Mouse (Mus musculus) embryonic facial prominence, embryonic 15.5 days (tissue): Measurements from ENCODE around the gene Erbb4. TPM values are rescaled to one million over a fixed set of nuclear protein-coding genes. Genes with fewer than 3 reads are reported as not detected.

Experiments used
- ATAC-seq: fragments of 200-750 bp; cut with Nextera tagmentation; 2 replicates; pipeline ENCODE4 v1.8.0; 2017; ENCODE audit warnings: low read depth, moderate TSS enrichment; ENCODE audit not compliant: insufficient number of reproducible peaks, low FRiP score, low TSS enrichment
- H3K27ac ChIP-seq: fragments of 300-500 bp; sonication (generic); replicated peaks from 2 replicates; pipeline ENCODE4 v1.5.1; 2015; ENCODE audit warnings: mild to moderate bottlenecking, inconsistent platforms
- H3K27me3 ChIP-seq: fragments of 300-500 bp; sonication (generic); 2 replicates; pipeline ENCODE4 v1.6.1; 2015; ENCODE audit warnings: inconsistent platforms
- H3K36me3 ChIP-seq: fragments of 300-500 bp; sonication (generic); 2 replicates; pipeline ENCODE4 v1.6.1; 2015; ENCODE audit warnings: mild to moderate bottlenecking, inconsistent platforms
- H3K4me1 ChIP-seq: fragments of 300-500 bp; sonication (generic); 2 replicates; pipeline ENCODE4 v1.6.1; 2015; ENCODE audit warnings: inconsistent platforms
- H3K4me2 ChIP-seq: fragments of 300-500 bp; sonication (generic); replicated peaks from 2 replicates; pipeline ENCODE4 v1.6.1; 2015; ENCODE audit warnings: mild to moderate bottlenecking, inconsistent platforms
- H3K4me3 ChIP-seq: fragments of 300-500 bp; sonication (generic); replicated peaks from 2 replicates; pipeline ENCODE4 v1.5.1; 2015; ENCODE audit warnings: mild to moderate bottlenecking, inconsistent platforms
- H3K9ac ChIP-seq: fragments of 300-500 bp; sonication (generic); 2 replicates; pipeline ENCODE4 v1.6.1; 2015; ENCODE audit warnings: inconsistent platforms
- H3K9me3 ChIP-seq: fragments of 300-500 bp; sonication (generic); replicated peaks from 2 replicates; pipeline ENCODE4 v1.6.1; 2016; ENCODE audit warnings: inconsistent platforms
- WGBS: fragments of 180-500 bp; shearing (Covaris S2); methylation state at CpG from one replicate; pipeline ENCODE4 v1.1.7; 2015; 5-methylcytosine and 5-hydroxymethylcytosine counted together
- polyA plus RNA-seq: library from polyadenylated mRNA; unstranded; fragments of >200 nt; fragmentation: Nextera tagmentation; extraction: Ambion mirVana; gene quantifications from 2 replicates; pipeline ENCODE4 v1.2.1, GENCODE M21; 2015

Gene Erbb4
- polyA plus RNA-seq, 1 experiment from 2014 or later = 0.77 TPM

DNA sequence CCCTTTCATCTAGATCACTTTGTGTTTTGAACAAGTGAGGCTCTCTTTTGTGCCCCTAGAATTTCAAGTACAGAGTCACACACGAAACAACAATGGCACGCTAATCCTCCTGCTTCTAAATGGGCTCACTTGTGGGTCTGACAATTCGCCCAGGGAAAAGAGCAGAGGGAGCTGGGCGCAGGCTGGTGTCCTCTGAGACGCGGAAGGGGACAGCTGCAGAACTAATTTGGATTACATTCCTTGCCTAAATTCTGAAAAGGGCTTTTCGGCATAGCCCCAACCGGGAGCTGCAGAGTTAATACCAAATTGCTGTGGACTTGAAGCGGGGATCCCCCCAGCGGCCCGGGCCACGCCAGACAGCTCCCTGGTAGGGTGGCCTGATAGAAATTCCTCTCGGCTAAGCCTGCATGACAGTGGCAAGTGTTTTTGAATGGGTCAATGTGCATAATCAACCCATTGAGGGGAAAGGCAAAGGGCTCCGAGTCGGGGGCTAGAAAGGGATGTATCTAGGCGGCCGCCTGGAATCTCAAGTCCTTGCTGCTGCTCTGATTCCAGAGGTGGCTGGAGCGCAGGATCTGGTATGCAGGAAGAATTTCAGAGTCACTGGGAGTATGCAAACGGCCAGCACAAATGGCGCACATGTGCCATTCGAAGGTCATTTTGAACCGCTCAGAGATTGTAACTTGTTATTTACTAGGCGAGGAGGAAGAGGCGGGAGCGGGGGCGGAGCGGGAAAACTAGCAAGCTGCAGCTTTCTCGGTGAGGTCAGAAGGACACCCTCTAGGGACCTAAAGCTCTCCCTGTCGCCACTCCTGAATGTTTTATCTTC lies 2.2 kb downstream of the Erbb4 start:
- peaks cover 35% of the 10 kb centered on the region for H3K4me1 ChIP-seq
- peak overlapping the region; percentile 100 for H3K4me2 ChIP-seq
- H3K27me3 ChIP-seq = peaks cover 56% of the 10 kb centered on the region
- no peak for ATAC-seq
- H3K36me3 ChIP-seq = no peaks in the 10 kb centered on the region
- H3K9ac ChIP-seq = 0 out of 2 replicates have a peak overlapping the region, but pooled peaks have one; percentile 13
- WGBS = under 1% methylated on average over 29 of the region's 29 CpGs
- H3K4me3 ChIP-seq = peak overlapping the region; percentile 62
- H3K9me3 ChIP-seq = no peaks in the 10 kb centered on the region
- no peak overlapping the region for H3K27ac ChIP-seq

DNA sequence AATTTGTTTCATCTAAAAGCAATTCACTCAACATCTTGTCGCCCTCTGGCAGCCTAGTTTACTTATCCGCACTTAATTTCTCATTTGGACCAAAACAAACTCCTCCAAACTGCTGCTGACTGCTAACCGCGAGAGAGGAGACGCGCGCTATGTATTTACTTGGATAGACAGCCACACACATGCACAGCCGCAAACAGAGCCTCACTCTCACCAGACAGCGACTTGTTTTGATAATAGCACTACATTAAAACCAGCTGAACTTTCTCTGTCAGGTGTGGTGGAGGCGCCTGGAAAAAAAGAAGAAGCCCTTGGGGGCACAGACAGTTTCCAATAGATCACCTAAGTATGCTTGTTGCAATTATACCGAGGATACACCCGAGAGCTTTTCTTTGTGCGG lies 2.8 kb downstream of the Erbb4 start:
- WGBS = under 1% methylated on average over 13 of the region's 13 CpGs
- H3K27me3 ChIP-seq = peaks cover 56% of the 10 kb centered on the region
- no peak overlapping the region for H3K9ac ChIP-seq

DNA sequence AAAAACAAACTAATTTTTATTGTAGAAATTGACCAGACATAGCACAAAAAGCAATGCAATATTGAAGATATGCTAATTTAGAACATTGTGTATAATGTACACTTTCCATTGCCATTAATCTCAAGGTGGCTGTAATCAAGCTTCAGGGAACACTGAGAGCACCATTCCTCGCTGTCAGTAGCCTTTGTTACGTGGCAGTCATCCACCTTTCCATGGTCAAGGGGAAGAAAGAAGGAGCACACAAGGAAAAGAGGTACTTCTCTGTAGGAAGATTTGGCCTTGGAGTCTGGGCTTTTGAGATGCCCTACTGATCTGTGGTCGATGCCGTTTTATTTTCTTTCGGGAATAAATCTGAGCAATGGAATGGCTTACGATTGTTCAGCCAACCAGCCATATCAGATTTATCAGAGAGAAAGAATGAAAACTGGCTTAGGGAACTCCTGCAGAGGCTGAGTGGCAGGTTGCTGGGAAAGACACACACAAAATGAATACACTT lies 4.6 kb downstream of the Erbb4 start:
- ATAC-seq = no peak
- Histone ChIP-seq H3K27me3 (peaks cover 43% of the 10 kb centered on the region), H3K9me3 (no peaks in the 10 kb centered on the region), H3K4me2 (no peak overlapping the region), H3K4me3 (no peak overlapping the region), H3K4me1 (peaks cover 32% of the 10 kb centered on the region), H3K27ac (no peak overlapping the region), H3K9ac (no peak overlapping the region), H3K36me3 (no peaks in the 10 kb centered on the region)
- WGBS = 79% methylated on average over 6 of the region's 6 CpGs

More for the DNA sequence above, 2.8 kb downstream of the Erbb4 start:
- Histone ChIP-seq H3K9me3 (no peaks in the 10 kb centered on the region), H3K4me2 (peak overlapping the region; percentile 100), H3K27ac (no peak overlapping the region), H3K36me3 (no peaks in the 10 kb centered on the region), H3K4me1 (peaks cover 35% of the 10 kb centered on the region), H3K4me3 (peak overlapping the region; percentile 62)
- ATAC-seq = no peak

DNA sequence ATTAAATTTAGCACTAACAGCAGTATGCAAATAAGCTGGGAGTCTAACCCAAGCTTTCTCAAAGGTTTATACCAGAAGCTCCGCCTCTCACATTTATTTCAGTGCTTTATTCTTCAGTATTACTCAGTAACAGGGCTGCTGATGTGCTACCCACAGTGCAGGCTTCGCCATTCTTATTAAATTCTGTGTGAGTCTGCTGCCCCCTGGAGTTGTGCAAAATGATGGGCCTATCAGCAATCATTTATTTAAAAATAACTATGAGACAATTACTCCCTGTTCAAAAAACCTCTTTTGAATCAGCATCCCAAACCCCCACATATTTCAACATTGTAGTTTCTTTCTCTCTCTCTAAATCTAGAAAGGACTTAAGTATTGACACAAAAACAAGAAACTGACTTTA lies 6.2 kb downstream of the Erbb4 start:
- peaks cover 19% of the 10 kb centered on the region for H3K4me1 ChIP-seq
- 75% methylated on average over 2 of the region's 2 CpGs for WGBS
- H3K9me3 ChIP-seq = no peaks in the 10 kb centered on the region
- H3K27me3 ChIP-seq = peaks cover 33% of the 10 kb centered on the region
- no peak overlapping the region for H3K4me2 ChIP-seq
- no peak for ATAC-seq
- H3K36me3 ChIP-seq = no peaks in the 10 kb centered on the region
- H3K4me3 ChIP-seq = no peak overlapping the region
- no peak overlapping the region for H3K27ac ChIP-seq
- no peak overlapping the region for H3K9ac ChIP-seq

DNA sequence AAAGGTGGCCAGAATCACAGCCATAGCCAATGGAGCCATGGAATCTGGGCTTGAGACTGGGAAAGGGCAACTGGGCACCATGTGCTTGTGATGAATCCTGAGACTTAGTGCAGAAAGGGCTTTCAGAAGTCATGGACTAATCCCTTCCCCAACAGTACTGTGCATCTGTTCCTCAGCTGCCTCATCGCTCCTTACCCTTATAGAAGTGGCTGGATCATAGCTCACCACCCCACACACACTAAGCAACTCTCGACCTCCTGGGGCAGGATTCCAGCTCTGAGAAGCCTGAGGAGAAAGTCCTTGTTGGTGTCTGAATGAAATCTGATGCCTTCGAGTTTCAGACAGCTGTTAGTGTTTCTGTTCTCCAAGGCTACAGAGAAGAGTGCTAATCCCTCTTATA lies 14.8 kb downstream of the Erbb4 start:
- 22% methylated on average over 3 of the region's 3 CpGs for WGBS
- no peaks in the 10 kb centered on the region for H3K36me3 ChIP-seq
- ATAC-seq = no peak
- H3K27me3 ChIP-seq = no peaks in the 10 kb centered on the region
- no peaks in the 10 kb centered on the region for H3K4me1 ChIP-seq
- H3K9ac ChIP-seq = no peak overlapping the region
- H3K9me3 ChIP-seq = no peaks in the 10 kb centered on the region
- no peak overlapping the region for H3K4me2 ChIP-seq
- H3K4me3 ChIP-seq = no peak overlapping the region
- H3K27ac ChIP-seq = no peak overlapping the region

DNA sequence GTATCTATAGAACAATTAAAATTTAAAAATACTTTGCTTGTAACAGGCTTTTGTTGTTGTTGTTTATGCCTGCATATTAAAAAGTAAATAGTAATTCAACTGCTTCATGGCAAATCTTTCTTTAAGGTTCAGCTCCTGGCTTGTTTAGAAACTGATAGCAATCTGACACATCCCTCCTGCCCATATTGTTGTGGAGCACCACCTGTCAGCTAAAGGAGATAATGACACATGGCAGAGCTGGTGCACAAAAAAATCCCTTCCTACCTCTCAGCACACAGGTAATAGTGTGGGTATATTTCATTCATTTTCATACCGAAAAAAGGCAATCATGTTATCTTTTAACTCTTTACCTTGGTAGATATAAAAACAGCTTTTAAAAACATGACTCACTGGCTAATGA lies 18.5 kb downstream of the Erbb4 start:
- 87% methylated on average over 1 of the region's 1 CpGs for WGBS
- Histone ChIP-seq H3K9me3 (no peaks in the 10 kb centered on the region), H3K4me1 (no peaks in the 10 kb centered on the region), H3K4me2 (no peak overlapping the region), H3K27ac (no peak overlapping the region), H3K36me3 (no peaks in the 10 kb centered on the region), H3K4me3 (no peak overlapping the region), H3K27me3 (no peaks in the 10 kb centered on the region), H3K9ac (no peak overlapping the region)
- ATAC-seq = no peak

DNA sequence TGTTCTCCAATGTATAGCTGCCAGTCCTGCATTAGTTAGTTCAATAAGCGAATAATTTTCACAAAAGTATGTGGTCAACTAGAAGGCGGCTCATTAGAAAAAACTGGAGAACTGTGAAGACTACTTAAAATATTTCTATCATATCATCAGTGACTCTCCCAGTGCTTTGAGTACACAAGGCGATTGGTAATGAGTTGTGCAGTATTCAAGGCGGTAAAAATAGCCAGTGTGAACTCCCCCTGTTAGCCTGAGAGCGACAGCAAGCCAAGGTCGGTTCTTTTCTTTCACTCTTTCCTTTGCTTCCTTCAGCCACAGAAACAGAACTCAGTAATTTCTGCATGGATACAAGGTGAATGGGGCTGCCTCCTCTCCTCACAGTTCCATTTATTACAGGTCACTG lies 22.1 kb downstream of the Erbb4 start:
- WGBS = 79% methylated on average over 6 of the region's 6 CpGs

DNA sequence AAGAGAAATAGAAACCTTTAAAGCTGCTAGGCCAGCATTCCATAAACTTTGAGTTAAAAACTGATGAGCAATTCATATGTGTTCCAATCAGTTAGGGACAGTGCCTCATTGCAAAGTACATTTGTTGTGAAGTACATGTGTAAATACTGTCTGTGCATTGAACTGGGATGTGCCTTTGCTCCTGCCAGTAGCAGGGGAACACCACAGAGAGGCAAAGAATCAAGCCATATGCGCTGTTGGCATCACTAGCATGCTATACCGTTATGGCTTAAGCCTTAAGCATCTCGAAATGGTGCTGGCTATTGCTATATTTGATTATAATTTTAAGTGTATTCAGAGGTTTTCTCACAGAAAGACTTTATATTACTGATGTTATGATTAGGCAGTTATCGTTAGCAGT lies 58.9 kb downstream of the Erbb4 start:
- no peak for ATAC-seq
- Histone ChIP-seq H3K4me2 (no peak overlapping the region), H3K4me3 (no peak overlapping the region), H3K27me3 (no peaks in the 10 kb centered on the region), H3K36me3 (no peaks in the 10 kb centered on the region), H3K9ac (no peak overlapping the region), H3K4me1 (no peaks in the 10 kb centered on the region), H3K27ac (no peak overlapping the region), H3K9me3 (no peaks in the 10 kb centered on the region)
- 90% methylated on average over 4 of the region's 4 CpGs for WGBS

More for the DNA sequence above, 22.1 kb downstream of the Erbb4 start:
- Histone ChIP-seq H3K27ac (no peak overlapping the region), H3K36me3 (no peaks in the 10 kb centered on the region), H3K9me3 (no peaks in the 10 kb centered on the region), H3K4me1 (no peaks in the 10 kb centered on the region), H3K4me2 (no peak overlapping the region), H3K9ac (no peak overlapping the region), H3K4me3 (no peak overlapping the region), H3K27me3 (no peaks in the 10 kb centered on the region)
- ATAC-seq = no peak

DNA sequence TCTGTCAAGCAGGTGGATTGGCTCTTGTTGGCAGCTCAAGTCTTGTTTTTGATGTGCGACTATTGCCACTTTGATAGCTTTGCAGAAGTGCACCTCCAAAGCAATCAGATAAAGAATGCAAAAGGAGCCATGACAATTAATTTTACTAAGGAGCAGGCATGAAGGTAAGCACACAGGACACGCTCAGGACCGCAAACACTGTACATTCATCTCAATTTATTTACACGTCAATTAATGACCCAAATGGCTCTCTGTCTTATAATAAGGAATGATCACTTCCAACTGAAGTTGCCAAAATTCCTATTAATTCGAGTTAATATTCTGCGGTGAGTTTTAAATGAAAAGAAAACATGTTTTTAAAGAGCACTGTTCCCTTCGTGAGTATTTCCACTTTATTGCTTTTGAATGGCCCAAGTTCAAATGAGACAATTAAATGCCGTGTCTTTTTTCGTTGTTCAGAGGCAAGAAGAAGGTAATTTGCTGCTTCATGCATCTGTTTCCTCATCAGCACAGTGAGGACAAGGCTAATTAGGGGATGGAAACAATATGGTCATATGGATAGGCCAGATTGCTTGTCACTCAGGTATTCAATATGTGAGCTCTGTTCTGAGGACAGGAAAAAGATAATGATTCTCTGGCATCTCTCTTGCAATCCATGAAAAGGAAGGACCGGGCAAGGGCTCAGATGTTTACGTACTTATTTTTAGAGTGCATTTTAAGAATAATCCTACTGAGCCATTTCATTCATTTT lies 61.5 kb downstream of the Erbb4 start:
- Histone ChIP-seq H3K4me3 (no peak overlapping the region), H3K36me3 (no peaks in the 10 kb centered on the region), H3K9me3 (no peaks in the 10 kb centered on the region), H3K27ac (no peak overlapping the region), H3K27me3 (no peaks in the 10 kb centered on the region), H3K9ac (no peak overlapping the region), H3K4me1 (no peaks in the 10 kb centered on the region), H3K4me2 (no peak overlapping the region)
- no peak for ATAC-seq
- 83% methylated on average over 11 of the region's 11 CpGs for WGBS

DNA sequence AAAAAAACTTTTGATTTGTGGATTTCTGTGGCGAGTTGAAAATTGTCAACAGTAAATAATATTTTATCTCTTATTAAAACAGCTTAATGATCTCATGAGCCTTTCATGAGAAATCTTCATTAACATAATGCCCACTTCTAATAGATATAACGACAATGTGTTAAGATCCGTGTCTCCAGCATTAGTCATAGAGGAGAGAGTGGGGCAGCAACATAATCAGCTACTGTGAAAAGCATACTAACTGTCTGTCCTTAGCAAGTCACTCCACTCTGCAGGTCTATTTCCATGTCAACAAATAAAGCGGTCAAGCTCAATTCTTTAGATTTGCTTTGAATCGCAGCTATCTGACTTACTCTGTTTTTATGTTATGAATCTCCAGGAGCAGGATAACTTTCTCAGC lies 80.0 kb downstream of the Erbb4 start:
- Histone ChIP-seq H3K27ac (no peak overlapping the region), H3K4me2 (no peak overlapping the region), H3K9ac (no peak overlapping the region), H3K27me3 (no peaks in the 10 kb centered on the region), H3K4me1 (no peaks in the 10 kb centered on the region), H3K36me3 (no peaks in the 10 kb centered on the region), H3K9me3 (no peaks in the 10 kb centered on the region), H3K4me3 (no peak overlapping the region)
- WGBS = 72% methylated on average over 5 of the region's 5 CpGs
- ATAC-seq = no peak

DNA sequence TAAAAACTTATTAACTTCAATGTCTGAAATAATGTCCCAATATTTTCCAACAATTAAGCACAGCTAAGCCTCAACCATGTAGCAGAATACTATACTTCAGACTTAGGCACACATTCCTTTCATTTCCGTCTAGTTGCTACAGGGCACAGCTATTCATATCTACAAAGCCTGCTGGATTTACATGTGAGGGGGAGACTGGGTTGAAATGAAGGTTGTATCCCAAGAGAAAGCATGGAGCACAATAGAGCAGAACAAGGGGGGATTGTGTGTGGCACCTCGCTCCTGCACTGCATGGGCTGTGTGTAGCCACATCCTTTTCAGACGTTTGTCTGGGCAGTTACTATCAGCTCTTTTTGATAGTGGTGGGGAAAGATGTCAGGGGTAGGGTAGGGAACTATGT lies 83.0 kb downstream of the Erbb4 start:
- no peak overlapping the region for H3K27ac ChIP-seq
- ATAC-seq = no peak
- WGBS = 25% methylated on average over 3 of the region's 3 CpGs

More for the DNA sequence above, 83.0 kb downstream of the Erbb4 start:
- Histone ChIP-seq H3K4me2 (no peak overlapping the region), H3K9ac (no peak overlapping the region), H3K9me3 (no peaks in the 10 kb centered on the region), H3K36me3 (no peaks in the 10 kb centered on the region), H3K4me1 (no peaks in the 10 kb centered on the region), H3K4me3 (no peak overlapping the region), H3K27me3 (no peaks in the 10 kb centered on the region)
